Mouse (Mus musculus): ENCODE results near the gene Ap1m2. TPM values are rescaled to one million over a fixed set of nuclear protein-coding genes. Genes with fewer than 3 reads are reported as not detected.
A peak's percentile ranks its signal among the peaks of the same experiment; 100 is the strongest.
"Not testable (repeated sequence)": the region's sequence is repeated elsewhere in the genome, so short reads cannot be mapped to it uniquely, and the experiment has no call there.

Ap1m2 gene
- polyA plus RNA-seq, 1 experiment from 2014 or later: 3.3 TPM

DNA sequence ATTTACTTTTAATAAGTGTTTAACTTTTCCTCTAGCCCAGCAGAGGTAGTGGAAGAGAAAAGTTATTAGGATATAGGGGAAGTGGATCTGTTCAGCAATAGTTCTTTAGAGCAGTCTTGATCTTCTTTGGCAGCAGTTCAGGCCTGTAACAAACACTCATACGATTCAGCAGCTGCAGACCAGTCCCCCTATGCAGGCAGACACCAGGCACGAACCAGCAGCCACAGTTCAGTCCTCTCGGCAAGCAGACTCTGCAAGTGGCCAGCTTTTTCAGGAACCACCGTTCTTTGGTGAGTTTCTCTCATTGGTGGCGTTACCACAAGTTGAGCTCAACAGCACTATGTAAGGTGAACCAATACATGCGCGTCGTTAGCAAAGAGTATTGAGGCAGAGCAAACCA, 24.4 kb upstream of the Ap1m2 start:
- H3K4me3 ChIP-seq (replicated peaks): no peak overlapping the region
- no peaks in the 10 kb centered on the region for H3K27me3 ChIP-seq
- H3K9me3 ChIP-seq: no peaks in the 10 kb centered on the region
- no peak overlapping the region for H3K9ac ChIP-seq
- whole genome bisulfite sequencing: 87% methylated on average over 8 of the region's 8 CpGs
- peaks cover 8% of the 10 kb centered on the region; the same call in 1 of the 2 replicates for H3K36me3 ChIP-seq (replicated peaks)
- H3K27ac ChIP-seq: no peak overlapping the region
- H3K4me1 ChIP-seq: peaks cover 19% of the 10 kb centered on the region
- no peak overlapping the region for H3K4me2 ChIP-seq
- no peak for ATAC-seq (ENCODE audit: low FRiP score)

DNA sequence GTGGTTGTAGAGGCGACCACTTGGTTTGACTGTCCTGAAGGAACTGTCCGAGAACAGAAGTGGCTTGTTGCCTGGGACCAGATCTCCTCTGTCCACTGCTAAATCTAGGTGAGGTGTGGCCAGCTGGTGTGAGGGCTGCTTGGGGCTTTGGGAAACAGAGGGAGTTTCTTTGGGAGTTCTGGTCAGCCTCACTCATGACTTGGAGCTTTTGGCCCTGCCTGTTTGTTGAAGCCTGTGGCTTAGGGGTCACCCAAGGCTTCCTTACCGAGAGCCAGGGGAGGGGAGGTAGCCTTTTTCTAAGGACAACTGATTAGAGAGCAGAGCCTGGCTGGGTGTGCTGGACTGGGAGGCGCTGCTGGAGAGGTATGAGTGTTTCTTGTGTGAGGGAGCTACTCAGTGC, 23.3 kb upstream of the Ap1m2 start:
- no peak overlapping the region for H3K9ac ChIP-seq
- H3K4me1 ChIP-seq: peaks cover 19% of the 10 kb centered on the region
- H3K9me3 ChIP-seq: no peaks in the 10 kb centered on the region
- H3K36me3 ChIP-seq (replicated peaks): peaks cover 3% of the 10 kb centered on the region; the same call in 1 of the 2 replicates
- no peak overlapping the region for H3K4me3 ChIP-seq (replicated peaks)
- no peaks in the 10 kb centered on the region for H3K27me3 ChIP-seq
- WGBS: 84% methylated on average over 4 of the region's 4 CpGs
- H3K27ac ChIP-seq: no peak overlapping the region
- no peak overlapping the region for H3K4me2 ChIP-seq
- ATAC-seq (ENCODE audit: low FRiP score): no peak

DNA sequence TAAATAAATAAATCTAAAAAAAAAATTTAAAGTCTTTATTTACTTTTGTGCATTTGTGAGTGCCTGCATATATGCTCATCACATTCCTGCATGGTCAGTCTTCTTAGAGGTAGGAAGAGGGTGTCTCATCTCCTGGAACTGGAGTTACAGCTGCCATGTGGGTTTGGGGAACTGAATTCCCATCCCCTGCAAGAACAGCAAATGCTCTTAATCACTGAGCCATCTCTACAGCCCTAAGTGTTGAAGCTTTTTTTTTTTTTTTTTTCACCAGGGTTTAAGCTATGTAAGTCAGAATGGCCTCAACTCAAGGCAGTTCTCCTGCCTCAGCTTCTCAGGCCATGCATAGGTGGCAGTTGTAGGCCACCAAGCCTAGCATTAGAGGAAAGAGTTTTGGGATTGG, 22.6 kb upstream of the Ap1m2 start:
- Histone ChIP-seq H3K9me3 (no peaks in the 10 kb centered on the region), H3K27me3 (no peaks in the 10 kb centered on the region), H3K4me2 (no peak overlapping the region), H3K9ac (no peak overlapping the region), H3K4me1 (peaks cover 24% of the 10 kb centered on the region), H3K27ac (no peak overlapping the region), H3K36me3 (replicated peaks) (0 out of 2 replicates have a peak, but pooled peaks cover 1% of the 10 kb centered on the region), H3K4me3 (replicated peaks) (no peak overlapping the region)
- no peak for ATAC-seq (ENCODE audit: low FRiP score)

DNA sequence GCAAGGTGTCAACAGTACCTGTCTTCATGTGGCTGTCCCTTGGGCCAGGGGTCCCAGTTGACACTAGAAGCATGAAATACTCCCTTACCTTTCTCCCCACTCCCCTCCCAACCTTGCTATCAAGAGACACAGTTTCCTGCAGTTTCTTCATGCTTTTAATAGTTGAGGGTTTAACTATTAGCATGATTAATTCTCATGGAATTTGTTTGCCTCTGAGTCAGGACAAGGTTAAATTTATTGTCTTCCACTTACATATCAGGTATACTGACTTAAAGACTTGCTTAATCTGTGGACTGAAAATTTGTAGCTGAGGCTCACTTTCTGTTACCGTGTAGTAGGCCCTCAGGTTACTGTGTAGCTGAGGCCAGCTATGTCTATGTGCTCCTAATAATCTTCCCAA, 21.4 kb upstream of the Ap1m2 start:
- H3K27ac ChIP-seq: no peak overlapping the region
- H3K36me3 ChIP-seq (replicated peaks): no peaks in the 10 kb centered on the region
- no peaks in the 10 kb centered on the region for H3K9me3 ChIP-seq
- H3K27me3 ChIP-seq: no peaks in the 10 kb centered on the region
- 100% methylated on average over 1 of the region's 1 CpGs for WGBS
- no peak overlapping the region for H3K4me3 ChIP-seq (replicated peaks)
- no peak overlapping the region for H3K9ac ChIP-seq
- H3K4me1 ChIP-seq: peaks cover 24% of the 10 kb centered on the region
- H3K4me2 ChIP-seq: no peak overlapping the region
- ATAC-seq (ENCODE audit: low FRiP score): no peak

DNA sequence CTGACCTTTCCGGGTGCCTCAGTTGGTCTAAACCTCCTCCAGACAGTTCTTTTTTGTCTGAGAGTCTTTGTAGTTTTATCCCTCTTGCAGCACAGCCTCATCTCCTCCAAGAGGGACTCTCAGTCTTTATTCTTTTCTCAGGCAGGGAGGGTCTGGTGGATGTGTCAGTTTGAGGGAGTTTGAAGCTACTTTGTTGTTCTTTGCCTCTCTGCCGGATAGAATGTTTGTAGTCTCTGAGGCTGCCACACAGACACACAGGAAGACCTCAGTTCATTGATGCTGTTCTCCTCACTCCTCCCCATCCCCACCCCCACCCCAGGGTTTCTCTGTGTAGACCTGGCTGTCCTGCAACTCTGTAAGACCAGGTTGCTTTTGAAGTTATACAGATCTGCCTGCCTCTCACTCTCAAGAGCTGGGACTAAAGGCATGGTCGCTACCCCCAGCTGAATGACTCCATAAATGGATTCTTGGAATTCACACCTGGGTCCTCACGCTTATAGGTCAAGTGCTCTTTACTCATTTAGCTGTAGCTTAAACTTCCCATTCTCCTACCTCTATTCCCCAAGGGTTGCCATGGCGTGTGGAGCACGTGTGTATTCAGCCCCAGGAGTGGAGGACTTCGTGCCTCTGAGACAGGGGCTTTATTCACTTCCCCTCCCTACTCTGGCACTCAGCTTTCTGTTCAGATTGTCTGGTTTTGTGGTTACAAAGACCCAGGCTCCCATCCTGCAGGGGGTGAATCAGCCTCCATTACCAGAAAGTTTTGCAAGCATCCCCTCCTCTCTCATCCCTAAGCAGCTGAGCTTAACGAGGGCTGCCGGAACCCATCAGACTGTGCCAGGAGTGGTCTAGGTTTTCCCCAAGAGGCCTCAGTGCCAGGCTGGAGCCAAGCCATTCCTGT, 20.3 kb upstream of the Ap1m2 start:
- no peaks in the 10 kb centered on the region for H3K36me3 ChIP-seq (replicated peaks)
- H3K4me1 ChIP-seq: peaks cover 19% of the 10 kb centered on the region
- H3K4me3 ChIP-seq (replicated peaks): no peak overlapping the region
- 0 out of 2 replicates have a peak overlapping the region, but pooled peaks have one; percentile 5 for H3K27ac ChIP-seq
- no peak for ATAC-seq (ENCODE audit: low FRiP score)
- no peak overlapping the region for H3K9ac ChIP-seq
- WGBS: 29% methylated on average over 9 of the region's 9 CpGs
- no peaks in the 10 kb centered on the region for H3K27me3 ChIP-seq
- H3K4me2 ChIP-seq: no peak overlapping the region
- no peaks in the 10 kb centered on the region for H3K9me3 ChIP-seq

DNA sequence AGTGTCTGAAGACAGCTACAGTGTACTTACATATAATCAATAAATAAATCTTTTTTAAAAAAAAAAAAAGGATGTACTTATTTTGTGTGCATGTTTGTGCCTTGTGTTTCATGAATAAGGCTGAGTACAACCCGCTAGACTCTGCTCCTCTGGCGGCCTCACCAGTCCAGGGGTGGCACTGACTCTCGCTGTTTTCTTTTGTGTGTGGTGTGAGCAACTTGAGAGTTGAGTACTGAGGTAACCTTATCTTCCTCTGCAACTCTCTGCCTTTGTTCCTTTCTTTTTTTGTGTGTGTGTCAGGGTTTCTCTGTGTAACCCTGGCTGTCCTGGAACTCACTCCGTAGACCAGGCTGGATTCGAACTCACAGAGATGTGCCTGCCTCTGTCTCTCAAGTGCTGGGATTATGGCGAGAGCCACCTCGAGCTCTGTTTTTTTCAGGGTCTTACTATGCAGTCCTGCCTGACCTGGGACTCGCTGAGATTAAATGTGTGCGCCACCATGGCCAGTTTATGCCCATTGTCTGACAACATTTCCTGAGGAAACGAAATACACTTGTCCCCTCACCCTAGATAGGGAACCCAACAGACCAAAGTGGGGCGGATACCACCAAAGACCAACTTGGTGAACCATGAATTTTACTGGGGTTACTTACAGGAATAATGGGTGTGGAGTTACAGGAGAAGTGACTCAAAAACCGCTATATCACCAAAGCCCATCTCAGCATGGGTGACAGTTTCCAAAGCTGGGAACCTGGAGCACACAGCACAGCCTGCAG, 19.4 kb upstream of the Ap1m2 start:
- WGBS: 85% methylated on average over 12 of the region's 12 CpGs
- H3K4me1 ChIP-seq: peaks cover 18% of the 10 kb centered on the region
- ATAC-seq (ENCODE audit: low FRiP score): no peak
- no peaks in the 10 kb centered on the region for H3K9me3 ChIP-seq
- no peak overlapping the region for H3K27ac ChIP-seq
- H3K4me2 ChIP-seq: no peak overlapping the region
- H3K27me3 ChIP-seq: no peaks in the 10 kb centered on the region
- H3K36me3 ChIP-seq (replicated peaks): 0 out of 2 replicates have a peak, but pooled peaks cover 1% of the 10 kb centered on the region
- H3K9ac ChIP-seq: no peak overlapping the region
- H3K4me3 ChIP-seq (replicated peaks): no peak overlapping the region

DNA sequence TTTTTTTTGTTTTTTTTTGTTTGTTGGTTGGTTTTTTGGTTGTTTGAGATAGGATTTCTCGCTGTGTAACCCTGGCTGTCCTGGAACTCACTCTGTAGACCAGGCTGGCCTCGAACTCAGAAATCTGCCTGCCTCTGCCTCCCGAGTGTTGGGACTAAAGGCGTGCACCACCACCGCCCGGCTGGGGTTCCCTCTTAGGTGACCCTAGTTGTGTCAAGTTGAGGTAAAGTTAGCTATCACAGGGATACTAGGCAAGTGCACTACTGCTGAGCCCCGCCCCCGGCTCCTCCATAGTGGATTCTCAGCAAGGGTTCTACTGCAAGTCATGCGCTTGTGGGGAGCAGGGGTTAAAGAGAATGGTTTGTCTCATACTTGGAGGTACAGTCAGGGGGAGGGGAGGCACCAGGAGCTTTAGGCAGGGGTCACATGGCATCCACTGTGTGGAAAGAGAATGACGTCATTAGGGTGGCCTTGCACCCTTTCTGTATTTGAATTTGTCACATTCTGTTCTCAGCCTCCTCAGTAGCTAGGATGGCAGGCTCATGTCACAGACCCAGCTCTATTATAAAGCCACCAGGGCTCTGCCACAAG, 17.7 kb upstream of the Ap1m2 start:
- no peak for ATAC-seq (ENCODE audit: low FRiP score)
- H3K9me3 ChIP-seq: no peaks in the 10 kb centered on the region
- H3K4me2 ChIP-seq: no peak overlapping the region
- 95% methylated on average over 10 of the region's 10 CpGs for WGBS
- no peak overlapping the region for H3K9ac ChIP-seq
- no peak overlapping the region for H3K4me3 ChIP-seq (replicated peaks)
- no peaks in the 10 kb centered on the region for H3K27me3 ChIP-seq
- H3K4me1 ChIP-seq: peaks cover 18% of the 10 kb centered on the region
- H3K27ac ChIP-seq: no peak overlapping the region
- H3K36me3 ChIP-seq (replicated peaks): 0 out of 2 replicates have a peak, but pooled peaks cover 3% of the 10 kb centered on the region

DNA sequence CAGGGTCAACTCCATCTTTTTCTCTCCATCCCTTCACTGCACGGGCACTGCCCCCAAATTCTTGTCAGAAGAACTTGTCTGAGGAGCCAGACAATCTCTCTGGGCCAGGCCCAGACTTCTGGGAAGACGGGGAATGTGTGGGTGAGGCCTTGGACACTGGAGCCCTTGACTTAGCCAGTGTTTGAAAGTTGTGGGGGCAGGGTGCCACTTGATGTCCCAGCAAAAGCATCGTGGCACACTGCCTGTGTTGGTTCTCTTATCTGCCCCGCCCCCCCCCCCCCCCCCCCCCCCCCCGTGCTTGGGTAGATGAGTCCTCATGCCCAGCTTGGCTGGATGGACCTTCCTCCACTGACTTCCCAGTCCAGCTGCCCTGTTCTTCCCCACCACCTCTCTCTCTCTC, 16.9 kb upstream of the Ap1m2 start:
- Histone ChIP-seq H3K4me3 (replicated peaks) (no peak overlapping the region), H3K9ac (no peak overlapping the region), H3K27ac (no peak overlapping the region), H3K4me1 (peaks cover 18% of the 10 kb centered on the region), H3K27me3 (no peaks in the 10 kb centered on the region), H3K9me3 (no peaks in the 10 kb centered on the region), H3K36me3 (replicated peaks) (0 out of 2 replicates have a peak, but pooled peaks cover 3% of the 10 kb centered on the region), H3K4me2 (no peak overlapping the region)
- no peak for ATAC-seq (ENCODE audit: low FRiP score)
- WGBS: 75% methylated on average over 4 of the region's 5 CpGs

DNA sequence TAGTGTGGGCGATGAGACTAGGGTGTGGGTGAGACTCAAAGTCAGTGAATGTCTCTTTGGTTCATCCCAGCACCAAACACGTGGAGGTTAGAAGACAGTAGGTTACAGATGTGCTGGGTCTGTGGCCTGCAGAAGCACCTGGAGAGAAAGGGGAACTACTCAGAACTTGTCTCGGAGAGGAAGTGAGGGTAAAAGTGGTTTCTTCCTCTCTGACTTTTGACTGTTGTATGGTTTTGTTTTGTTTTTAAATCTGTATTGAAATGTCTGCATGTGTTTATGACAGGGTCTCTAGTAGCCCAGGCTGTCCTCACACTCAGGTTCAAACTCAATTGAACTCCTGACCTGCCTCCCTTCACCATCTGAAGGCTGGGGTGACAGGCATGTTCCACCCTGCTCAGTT, 15.9 kb upstream of the Ap1m2 start:
- Histone ChIP-seq H3K9me3 (no peaks in the 10 kb centered on the region), H3K4me2 (no peak overlapping the region), H3K27me3 (no peaks in the 10 kb centered on the region), H3K9ac (no peak overlapping the region), H3K4me1 (peaks cover 18% of the 10 kb centered on the region), H3K36me3 (replicated peaks) (0 out of 2 replicates have a peak, but pooled peaks cover 3% of the 10 kb centered on the region), H3K27ac (no peak overlapping the region), H3K4me3 (replicated peaks) (no peak overlapping the region)
- no peak for ATAC-seq (ENCODE audit: low FRiP score)
- WGBS: 83% methylated on average over 3 of the region's 3 CpGs

DNA sequence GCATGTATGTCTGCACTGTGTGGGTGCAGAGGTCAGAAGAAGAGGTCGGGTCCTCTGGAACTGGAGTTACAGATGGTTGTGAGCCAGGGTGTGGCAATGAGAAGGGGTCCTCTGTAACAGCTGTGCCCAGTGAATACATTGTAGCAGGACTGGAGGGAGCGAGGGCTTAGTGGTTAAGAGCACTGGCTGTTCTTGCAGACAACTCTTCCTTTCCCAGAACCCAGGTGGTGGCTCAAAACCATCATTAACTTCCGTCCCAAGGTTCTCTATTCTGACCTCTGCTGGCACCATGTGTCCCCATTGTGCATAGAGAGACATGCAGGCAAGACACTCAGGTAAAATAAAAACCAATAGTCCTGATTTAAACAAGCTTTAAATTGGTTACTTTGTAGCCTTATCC, 15.4 kb upstream of the Ap1m2 start:
- no peak overlapping the region for H3K27ac ChIP-seq
- no peaks in the 10 kb centered on the region for H3K27me3 ChIP-seq
- no peaks in the 10 kb centered on the region for H3K9me3 ChIP-seq
- no peak overlapping the region for H3K9ac ChIP-seq
- peaks cover 13% of the 10 kb centered on the region for H3K4me1 ChIP-seq
- 0 out of 2 replicates have a peak, but pooled peaks cover 3% of the 10 kb centered on the region for H3K36me3 ChIP-seq (replicated peaks)
- H3K4me2 ChIP-seq: no peak overlapping the region
- ATAC-seq (ENCODE audit: low FRiP score): no peak
- 81% methylated on average over 3 of the region's 3 CpGs for WGBS
- H3K4me3 ChIP-seq (replicated peaks): no peak overlapping the region

DNA sequence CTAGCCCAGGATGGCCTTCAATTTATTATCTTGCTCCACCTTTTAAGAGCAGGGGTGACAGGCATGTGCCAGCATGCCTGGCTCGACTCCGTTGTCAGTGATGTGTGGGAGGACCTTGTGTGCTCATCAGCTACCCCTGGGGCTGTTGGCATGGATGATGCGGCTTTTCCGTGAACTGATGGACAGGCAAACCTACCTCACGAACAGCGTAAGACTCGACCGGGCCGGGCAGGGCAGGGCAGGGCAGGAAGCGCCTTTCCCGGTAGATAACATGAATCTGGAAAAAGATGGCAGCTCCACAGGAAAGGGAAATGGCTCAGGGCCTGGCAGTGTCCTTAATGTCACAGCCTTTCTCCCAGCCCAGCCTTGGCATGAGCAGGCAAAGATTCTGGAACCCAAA, 12.1 kb upstream of the Ap1m2 start:
- WGBS: 94% methylated on average over 11 of the region's 11 CpGs
- H3K4me1 ChIP-seq: peaks cover 15% of the 10 kb centered on the region
- no peak overlapping the region for H3K9ac ChIP-seq
- H3K27me3 ChIP-seq: no peaks in the 10 kb centered on the region
- ATAC-seq (ENCODE audit: low FRiP score): no peak
- no peak overlapping the region for H3K27ac ChIP-seq
- H3K36me3 ChIP-seq (replicated peaks): 0 out of 2 replicates have a peak, but pooled peaks cover 3% of the 10 kb centered on the region
- no peaks in the 10 kb centered on the region for H3K9me3 ChIP-seq
- no peak overlapping the region for H3K4me3 ChIP-seq (replicated peaks)
- H3K4me2 ChIP-seq: no peak overlapping the region

DNA sequence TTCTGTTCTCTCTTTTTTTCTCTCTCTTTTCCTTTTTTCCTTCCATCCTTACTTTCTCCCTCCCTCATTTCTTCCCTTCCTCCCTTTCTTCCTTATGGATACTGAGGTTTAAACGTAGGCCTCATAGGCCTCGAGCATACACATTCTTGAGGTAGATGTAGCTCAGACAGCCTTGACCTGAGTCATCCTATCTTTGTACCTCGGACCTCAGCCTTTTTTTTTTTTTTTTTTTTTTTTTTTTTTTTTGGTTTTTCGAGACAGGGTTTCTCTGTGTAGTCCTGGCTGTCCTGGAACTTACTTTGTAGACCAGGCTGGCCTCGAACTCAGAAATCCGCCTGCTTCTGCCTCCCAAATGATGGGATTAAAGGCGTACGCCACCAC, 10.8 kb upstream of the Ap1m2 start:
- peaks cover 15% of the 10 kb centered on the region for H3K4me1 ChIP-seq
- ATAC-seq (ENCODE audit: low FRiP score); H3K27me3 ChIP-seq; H3K27ac ChIP-seq; H3K4me3 ChIP-seq (replicated peaks); H3K9ac ChIP-seq; H3K9me3 ChIP-seq; H3K4me2 ChIP-seq; H3K36me3 ChIP-seq (replicated peaks): not testable (repeated sequence)
- 93% methylated on average over 8 of the region's 8 CpGs for WGBS

Measured in forebrain, embryonic 12.5 days (tissue).